8 mouse cellular contexts compared by ENCODE assay signal in the genomic region with DNA sequence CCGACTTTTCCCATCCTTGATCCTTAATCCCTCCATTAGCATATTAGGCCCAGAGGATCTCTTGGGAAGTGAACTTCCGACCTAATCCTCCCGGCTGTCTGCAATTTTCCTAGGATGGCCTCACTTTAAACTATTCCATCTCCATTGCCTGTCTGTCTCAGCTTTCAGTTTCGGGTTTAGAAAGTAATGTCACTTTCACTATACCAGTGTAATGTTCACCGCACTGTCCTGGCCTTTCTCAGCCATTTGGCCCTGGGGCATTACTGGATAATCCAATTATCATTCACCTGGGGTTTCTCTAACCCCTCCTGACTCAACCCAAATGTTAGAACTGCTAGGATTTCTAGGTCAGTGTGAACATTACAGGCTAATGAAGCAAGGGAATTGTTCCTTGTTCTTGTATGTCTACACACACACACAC. TPM values are rescaled to one million over a fixed set of nuclear protein-coding genes. Genes with fewer than 3 reads are reported as not detected.
DNase-seq lines count a peak whose midpoint lies in the region; ATAC-seq and TF ChIP-seq lines count a peak whose summit lies in the region.

No protein-coding gene starts in this region.

- TF ChIP-seq POLR2A in limb, embryonic 14.5 days (IDR thresholded peaks at IDR 0.05; ENCODE audit: borderline replicate concordance, extremely low read depth, insufficient read depth, insufficient read length), result no peak

- DNase-seq in gastrocnemius, adult 2 months, result no peak
- no peak for DNase-seq in gastrocnemius, postnatal 14 days
- peak; percentile 47 for DNase-seq in CD4-positive helper T cell, adult 2 months (ENCODE audit: low read depth, low spot score)
- DNase-seq in limb, embryonic 14.5 days (ENCODE audit: low spot score), result no peak
- DNase-seq in ovary, adult 18-20 months (ENCODE audit: low spot score), result no peak
- DNase-seq in layer of hippocampus, postnatal 10 days (ENCODE audit: low spot score in 2 of 2), result no peak

- H3K9me3 ChIP-seq in limb, embryonic 14.5 days (ENCODE audit: control insufficient read depth, low read length), result no peaks in the 10 kb centered on the region
- no peaks in the 10 kb centered on the region for H3K9me3 ChIP-seq in stomach, embryonic 14.5 days (ENCODE audit: control insufficient read depth, low read depth, low read length)

- H3K4me2 ChIP-seq in limb, embryonic 14.5 days (replicated peaks; ENCODE audit: low read depth, low read length, severe bottlenecking), result peak overlapping the region; percentile 89
- H3K4me2 ChIP-seq in stomach, embryonic 14.5 days (replicated peaks; ENCODE audit: low read depth, low read length), result peak overlapping the region; percentile 96

- peak overlapping the region; percentile 95 for H3K4me3 ChIP-seq in gastrocnemius, adult 2 months
- H3K4me3 ChIP-seq in limb, embryonic 14.5 days (replicated peaks; ENCODE audit: low read length), result peak overlapping the region; percentile 91
- peak overlapping the region; percentile 85 for H3K4me3 ChIP-seq in stomach, embryonic 14.5 days (ENCODE audit: low read depth, low read length)

- H3K27ac ChIP-seq in gastrocnemius, adult 2 months, result peak overlapping the region; percentile 92
- H3K27ac ChIP-seq in limb, embryonic 14.5 days (replicated peaks; ENCODE audit: low read depth, low read length), result peak overlapping the region; percentile 86; the same call in 1 of the 2 replicates
- H3K27ac ChIP-seq in stomach, embryonic 14.5 days (ENCODE audit: low read length), result peak overlapping the region; percentile 86; the same call in 1 of the 2 replicates

- ATAC-seq in erythroblast, adult 5-6 weeks (replicated peaks; ENCODE audit: low FRiP score, poor library complexity, severe bottlenecking), result peak; percentile 25; the same call in 1 of the 2 replicates
- no peak for ATAC-seq in limb, embryonic 14.5 days (ENCODE audit: low FRiP score, low read depth)
- no peak for ATAC-seq in stomach, embryonic 14.5 days (ENCODE audit: insufficient number of reproducible peaks, insufficient read depth, low FRiP score, low read depth)

- no peaks in the 10 kb centered on the region for H3K27me3 ChIP-seq in limb, embryonic 14.5 days (ENCODE audit: control insufficient read depth, insufficient read depth, low read length)
- H3K27me3 ChIP-seq in stomach, embryonic 14.5 days (ENCODE audit: control insufficient read depth, insufficient read depth, low read length), result no peaks in the 10 kb centered on the region

- no peak for TF ChIP-seq CTCF in gastrocnemius, adult 2 months (IDR thresholded peaks at IDR 0.05)

- peaks cover 5% of the 10 kb centered on the region; the same call in 1 of the 2 replicates for H3K36me3 ChIP-seq in limb, embryonic 14.5 days (ENCODE audit: control insufficient read depth, insufficient read depth, low read length)
- H3K36me3 ChIP-seq in stomach, embryonic 14.5 days (ENCODE audit: control insufficient read depth, insufficient read depth, low read length), result peaks cover 9% of the 10 kb centered on the region; the same call in 1 of the 2 replicates

- peak overlapping the region; percentile 98 for H3K9ac ChIP-seq in limb, embryonic 14.5 days (ENCODE audit: low read depth, low read length, severe bottlenecking)
- peak overlapping the region; percentile 98 for H3K9ac ChIP-seq in stomach, embryonic 14.5 days (replicated peaks; ENCODE audit: low read depth, low read length)

- intact Hi-C loops in gastrocnemius, adult 2 months (cut with DNase I), result loop anchor here (5.0 kb wide), 1 partner anchor 49 kb away; no protein-coding TSS in a partner anchor
- intact Hi-C loops in gastrocnemius, postnatal 14 days (cut with DNase I; ENCODE audit: low total_unique reads), result no loop called here

- peaks cover 37% of the 10 kb centered on the region for H3K4me1 ChIP-seq in limb, embryonic 14.5 days (ENCODE audit: control insufficient read depth, insufficient read depth, low read length)
- peaks cover 45% of the 10 kb centered on the region for H3K4me1 ChIP-seq in stomach, embryonic 14.5 days (ENCODE audit: control insufficient read depth, insufficient read depth, low read length)

- 2% methylated on average over 5 of the region's 5 CpGs for WGBS in limb, embryonic 14.5 days
- WGBS in stomach, embryonic 14.5 days, result 2% methylated on average over 5 of the region's 5 CpGs

RNA-seq across cellular contexts. Expression of a gene that starts 26.7 kb away (rescaled TPM):
- under 1 TPM; 0.10 to 0.14 TPM for total RNA-seq in gastrocnemius, adult 2 months (2021)
- total RNA-seq in gastrocnemius, postnatal 14 days (2021), result under 1 TPM; 0.06 to 0.18 TPM
- total RNA-seq in erythroblast, adult 5-6 weeks (2015; ENCODE audit: low replicate concordance), result not detected in 2 replicates
- total RNA-seq in erythroblast, adult 5-6 weeks (2017; ENCODE audit: low replicate concordance), result not detected in 2 replicates
- polyA plus RNA-seq in limb, embryonic 14.5 days (2012; rRNA removed), result 1.7 and 2.1 TPM in 2 replicates
- 0.15 and 0.39 TPM in 2 replicates for polyA plus RNA-seq in limb, embryonic 14.5 days (2014; fragmentation: Nextera tagmentation; extraction: Ambion mirVana)
- polyA plus RNA-seq in stomach, embryonic 14.5 days (2014; fragmentation: Nextera tagmentation; extraction: Ambion mirVana), result 0.20 and 0.27 TPM in 2 replicates
- under 1 TPM; 0.45 to 0.64 TPM for total RNA-seq in layer of hippocampus, postnatal 10 days (2021)
